Mouse (Mus musculus) ES-E14 (cell line): ENCODE measurements around the gene Setd3.

Experiments used
- CHD2 ChIP-seq: IDR thresholded peaks from 2 replicates; pipeline ENCODE4 v1.6.1; 2014; ENCODE audit warnings: mild to moderate bottlenecking, low read depth, low read length, inconsistent platforms
- HCFC1 ChIP-seq: IDR thresholded peaks from 2 replicates; pipeline ENCODE4 v1.6.1; 2012; ENCODE audit warnings: low read length, inconsistent platforms, borderline replicate concordance; ENCODE audit not compliant: insufficient read depth
- MAFK ChIP-seq: IDR thresholded peaks from 2 replicates; pipeline ENCODE4 v1.6.1; 2014; ENCODE audit warnings: mild to moderate bottlenecking, low read depth, low read length, inconsistent platforms; ENCODE audit not compliant: insufficient read depth
- ZNF384 ChIP-seq: IDR thresholded peaks from 2 replicates; pipeline ENCODE4 v1.6.1; 2012; ENCODE audit warnings: low read depth, low read length, inconsistent platforms

DNA sequence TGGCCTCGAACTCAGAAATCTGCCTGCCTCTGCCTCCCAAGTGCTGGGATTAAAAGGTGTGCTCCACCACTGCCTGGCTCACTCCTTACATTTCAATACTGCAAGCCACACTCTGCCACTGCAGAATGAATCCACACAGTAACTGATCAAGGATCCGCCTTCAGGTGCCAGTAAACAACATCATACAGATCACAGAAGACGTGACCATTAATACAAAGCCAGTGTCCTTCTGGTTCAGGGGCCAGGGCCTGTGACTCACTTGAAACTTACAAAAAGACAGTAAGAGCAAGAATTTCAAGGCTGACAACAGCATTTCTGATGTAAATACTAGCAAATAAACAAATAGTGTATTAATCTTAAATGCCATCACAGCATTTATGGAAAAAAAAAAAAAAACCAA, 33.9 kb downstream of the Setd3 start:
- TF ChIP-seq CHD2 (no peak), MAFK (no peak), HCFC1 (no peak), ZNF384 (no peak)
